Mouse (Mus musculus) embryonic facial prominence, embryonic 10.5 days (tissue): ENCODE results near the gene Gtf2ird2. TPM values are rescaled to one million over a fixed set of nuclear protein-coding genes. Genes with fewer than 3 reads are reported as not detected.

Experiments used
- DNase-seq: peaks from one replicate; pipeline ENCODE4 v3.0.0-alpha.2; 2017; ENCODE audit warnings: low spot score
- H3K27ac ChIP-seq: fragments of 300-500 bp; sonication (generic); replicated peaks from 2 replicates; pipeline ENCODE4 v1.5.1; 2016; ENCODE audit warnings: mild to moderate bottlenecking
- H3K27me3 ChIP-seq: fragments of 300-500 bp; sonication (generic); replicated peaks from 2 replicates; pipeline ENCODE4 v1.6.1; 2016; ENCODE audit warnings: low read depth, mild to moderate bottlenecking; ENCODE audit not compliant: poor library complexity, severe bottlenecking
- H3K36me3 ChIP-seq: fragments of 300-500 bp; sonication (generic); replicated peaks from 2 replicates; pipeline ENCODE4 v1.6.1; 2016; ENCODE audit warnings: mild to moderate bottlenecking, moderate library complexity
- H3K4me1 ChIP-seq: fragments of 300-500 bp; sonication (generic); 2 replicates; pipeline ENCODE4 v1.6.1; 2016
- H3K4me3 ChIP-seq: fragments of 300-500 bp; sonication (generic); 2 replicates; pipeline ENCODE4 v1.5.1; 2016; ENCODE audit warnings: mild to moderate bottlenecking, moderate library complexity
- H3K9me3 ChIP-seq: fragments of 300-500 bp; sonication (generic); 2 replicates; pipeline ENCODE4 v1.6.1; 2016; ENCODE audit warnings: mild to moderate bottlenecking
- WGBS: fragments of 180-500 bp; shearing (Covaris S2); methylation state at CpG from one replicate; pipeline ENCODE4 v1.1.7; 2016; 5-methylcytosine and 5-hydroxymethylcytosine counted together
- polyA plus RNA-seq: library from polyadenylated mRNA; unstranded; fragments of >200 nt; fragmentation: Nextera tagmentation; extraction: Ambion mirVana; gene quantifications from 2 replicates; pipeline ENCODE4 v1.2.1, GENCODE M21; 2016

The Gtf2ird2 gene
- polyA plus RNA-seq, 1 experiment from 2014 or later = 8.5 TPM

- Histone ChIP-seq H3K27ac (no peak overlapping the region), H3K36me3 (peaks cover 99% of the 10 kb centered on the region), H3K9me3 (no peaks in the 10 kb centered on the region), H3K4me1 (no peaks in the 10 kb centered on the region), H3K4me3 (no peak overlapping the region), H3K27me3 (no peaks in the 10 kb centered on the region)
- no peak for DNase-seq
- 86% methylated on average over 4 of the region's 4 CpGs for WGBS
These were observed 74.6 kb downstream of the Gtf2ird2 start for GRCm38 (mm10) chr5:134258395-134258794.

GRCm38 (mm10) chr5:134258934-134259333 lies 75.1 kb downstream of the Gtf2ird2 start:
- Histone ChIP-seq H3K27me3 (no peaks in the 10 kb centered on the region), H3K4me1 (no peaks in the 10 kb centered on the region), H3K4me3 (no peak overlapping the region), H3K27ac (no peak overlapping the region), H3K9me3 (no peaks in the 10 kb centered on the region), H3K36me3 (peaks cover 99% of the 10 kb centered on the region)
- DNase-seq = no peak
- 94% methylated on average over 2 of the region's 2 CpGs for WGBS

GRCm38 (mm10) chr5:134260001-134260636 lies 76.3 kb downstream of the Gtf2ird2 start:
- Histone ChIP-seq H3K4me1 (no peaks in the 10 kb centered on the region), H3K27me3 (no peaks in the 10 kb centered on the region), H3K9me3 (no peaks in the 10 kb centered on the region), H3K36me3 (peaks cover 99% of the 10 kb centered on the region), H3K27ac (no peak overlapping the region), H3K4me3 (no peak overlapping the region)
- WGBS = 94% methylated on average over 9 of the region's 9 CpGs
- DNase-seq = no peak

DNA sequence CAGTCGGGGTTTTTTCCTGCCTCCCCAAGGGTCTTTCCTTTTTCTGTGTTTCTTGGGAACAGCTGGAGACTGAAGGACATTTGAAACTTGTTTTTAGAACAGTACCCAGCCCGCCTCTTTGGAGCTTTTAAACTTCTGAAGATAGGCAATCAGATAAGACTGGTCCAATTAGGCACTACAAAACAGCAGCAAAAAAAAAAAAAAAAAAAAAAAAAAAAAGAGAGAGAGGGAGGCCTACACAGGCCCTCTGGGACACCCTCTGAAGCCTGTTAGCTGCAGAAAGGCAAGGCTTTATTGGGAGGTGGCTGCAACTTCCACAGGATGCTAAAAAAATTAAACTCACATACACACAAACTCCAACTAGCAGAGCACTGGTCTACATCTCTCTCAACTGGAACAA lies 82.1 kb downstream of the Gtf2ird2 start:
- H3K27me3 ChIP-seq = no peaks in the 10 kb centered on the region
- H3K27ac ChIP-seq = no peak overlapping the region
- peaks cover 3% of the 10 kb centered on the region; the same call in 1 of the 2 replicates for H3K4me1 ChIP-seq
- H3K4me3 ChIP-seq = no peak overlapping the region
- H3K36me3 ChIP-seq = peaks cover 100% of the 10 kb centered on the region
- WGBS = 66% methylated on average over 2 of the region's 2 CpGs
- no peak for DNase-seq
- no peaks in the 10 kb centered on the region for H3K9me3 ChIP-seq

DNA sequence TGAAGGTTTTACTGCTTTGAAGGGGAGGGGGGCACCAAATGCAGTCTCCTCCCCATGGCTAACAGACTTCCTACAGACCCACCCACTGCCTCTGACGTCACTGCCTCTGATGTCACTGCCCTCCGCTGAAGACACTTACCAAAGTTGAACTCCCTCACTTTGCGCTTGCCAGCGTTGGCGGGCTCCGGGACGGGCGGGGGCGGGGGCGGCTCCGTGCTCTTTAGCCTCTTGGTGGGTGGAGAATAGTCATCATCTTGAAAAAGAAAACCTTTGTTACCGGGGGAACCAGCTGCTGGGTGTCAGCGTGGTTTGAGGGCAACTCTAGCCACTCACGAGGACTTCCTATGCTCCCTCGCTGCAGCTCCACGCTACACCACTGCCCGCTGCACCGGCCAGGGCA lies 82.6 kb downstream of the Gtf2ird2 start:
- 89% methylated on average over 18 of the region's 18 CpGs for WGBS
- Histone ChIP-seq H3K4me3 (no peak overlapping the region), H3K36me3 (peaks cover 100% of the 10 kb centered on the region), H3K9me3 (no peaks in the 10 kb centered on the region), H3K27ac (no peak overlapping the region), H3K27me3 (no peaks in the 10 kb centered on the region), H3K4me1 (peaks cover 3% of the 10 kb centered on the region; the same call in 1 of the 2 replicates)
- DNase-seq = peak; percentile 22

DNA sequence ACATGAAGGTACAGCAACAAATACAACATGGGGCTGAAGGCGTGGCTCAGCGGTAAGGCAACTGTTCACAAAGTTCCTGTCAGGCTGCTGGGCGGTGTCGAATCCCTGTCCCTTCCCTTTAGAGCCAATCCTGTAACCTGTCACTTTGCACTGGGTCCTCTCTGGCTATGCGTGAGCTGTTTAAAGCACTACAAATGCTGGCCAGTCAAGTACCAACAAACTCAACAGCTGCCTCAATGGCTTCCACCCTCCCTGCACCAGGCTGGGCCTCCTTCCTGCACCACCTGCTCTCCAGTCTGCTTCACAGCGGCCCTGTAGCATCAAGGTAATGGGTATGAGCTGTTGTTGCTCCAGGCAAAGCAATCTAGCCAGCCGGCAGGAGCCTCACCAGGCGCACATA lies 84.9 kb downstream of the Gtf2ird2 start:
- Histone ChIP-seq H3K27me3 (no peaks in the 10 kb centered on the region), H3K9me3 (no peaks in the 10 kb centered on the region), H3K4me1 (peaks cover 3% of the 10 kb centered on the region; the same call in 1 of the 2 replicates), H3K4me3 (no peak overlapping the region), H3K27ac (no peak overlapping the region), H3K36me3 (peaks cover 100% of the 10 kb centered on the region)
- 97% methylated on average over 8 of the region's 8 CpGs for WGBS
- no peak for DNase-seq

DNA sequence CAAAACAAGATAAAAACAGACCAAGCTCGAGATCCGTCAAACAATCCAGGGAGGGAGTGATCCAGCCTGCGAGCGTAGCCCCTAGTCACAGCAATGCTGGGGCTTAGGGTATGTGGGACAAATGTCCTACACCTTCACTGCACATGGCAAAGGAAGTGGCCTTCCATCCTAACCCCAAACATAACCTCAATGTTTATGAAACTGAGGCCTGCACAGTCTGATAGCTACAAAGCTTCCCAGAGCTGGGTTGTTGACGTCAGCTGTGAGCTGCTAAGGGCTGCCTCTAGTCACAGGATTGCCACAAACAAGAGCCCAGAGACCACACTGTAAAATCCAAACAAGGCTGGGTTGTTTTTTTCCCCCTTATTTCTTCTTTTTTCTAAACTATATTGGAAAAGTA lies 85.9 kb downstream of the Gtf2ird2 start:
- Histone ChIP-seq H3K27ac (no peak overlapping the region), H3K9me3 (no peaks in the 10 kb centered on the region), H3K36me3 (peaks cover 100% of the 10 kb centered on the region), H3K27me3 (no peaks in the 10 kb centered on the region), H3K4me3 (no peak overlapping the region), H3K4me1 (peaks cover 3% of the 10 kb centered on the region; the same call in 1 of the 2 replicates)
- DNase-seq = no peak
- 92% methylated on average over 5 of the region's 5 CpGs for WGBS

DNA sequence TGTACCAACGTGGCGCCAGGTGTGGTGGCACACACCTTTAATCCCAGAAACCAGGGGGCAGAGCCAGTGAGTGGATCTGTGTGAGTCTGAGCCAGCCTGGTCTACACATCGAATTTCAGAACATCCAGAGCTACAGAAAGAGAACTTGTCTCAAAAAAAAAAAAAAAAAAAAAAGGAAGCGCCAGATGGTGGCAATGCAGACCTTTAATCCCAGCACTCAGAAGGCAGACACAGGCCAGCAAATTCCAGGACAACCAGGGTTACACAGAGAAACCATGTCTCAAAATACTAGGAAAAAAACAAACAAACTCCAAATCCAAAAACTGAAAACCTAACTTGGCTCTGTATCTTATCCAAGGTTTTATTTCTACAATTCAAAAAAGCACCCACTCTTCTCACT lies 86.7 kb downstream of the Gtf2ird2 start:
- no peak overlapping the region for H3K27ac ChIP-seq
- H3K27me3 ChIP-seq = no peaks in the 10 kb centered on the region
- no peaks in the 10 kb centered on the region for H3K9me3 ChIP-seq
- WGBS = 90% methylated on average over 4 of the region's 4 CpGs
- no peak for DNase-seq
- peaks cover 3% of the 10 kb centered on the region; the same call in 1 of the 2 replicates for H3K4me1 ChIP-seq
- peaks cover 100% of the 10 kb centered on the region for H3K36me3 ChIP-seq
- no peak overlapping the region for H3K4me3 ChIP-seq

DNA sequence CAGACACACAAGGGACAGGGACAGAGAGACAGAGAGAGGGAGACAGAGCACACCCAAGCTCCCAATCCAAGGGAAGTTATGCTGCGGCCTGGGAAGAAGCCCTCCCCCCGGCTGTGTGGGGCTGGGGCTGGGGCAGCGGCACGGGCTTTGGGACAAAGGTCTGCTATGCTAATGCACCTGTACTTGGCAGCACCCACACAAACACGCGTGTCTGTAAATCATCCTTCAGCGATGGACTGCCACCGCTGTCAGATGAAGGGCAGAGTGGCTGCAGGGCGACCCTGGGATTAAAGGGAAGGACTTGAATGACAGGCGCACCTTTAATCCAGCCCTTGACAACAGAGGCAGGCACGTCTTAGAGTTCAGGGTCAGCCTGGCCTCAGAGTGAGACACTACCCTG lies 87.6 kb downstream of the Gtf2ird2 start:
- no peak for DNase-seq
- H3K9me3 ChIP-seq = no peaks in the 10 kb centered on the region
- peaks cover 2% of the 10 kb centered on the region; the same call in 1 of the 2 replicates for H3K4me1 ChIP-seq
- no peak overlapping the region for H3K27ac ChIP-seq
- no peak overlapping the region for H3K4me3 ChIP-seq
- H3K27me3 ChIP-seq = no peaks in the 10 kb centered on the region
- 93% methylated on average over 11 of the region's 11 CpGs for WGBS
- H3K36me3 ChIP-seq = peaks cover 100% of the 10 kb centered on the region

GRCm38 (mm10) chr5:134272761-134273160 lies 88.9 kb downstream of the Gtf2ird2 start:
- no peak for DNase-seq
- 84% methylated on average over 11 of the region's 11 CpGs for WGBS
- no peaks in the 10 kb centered on the region for H3K4me1 ChIP-seq
- H3K36me3 ChIP-seq = peaks cover 100% of the 10 kb centered on the region
- H3K9me3 ChIP-seq = no peaks in the 10 kb centered on the region
- no peaks in the 10 kb centered on the region for H3K27me3 ChIP-seq
- H3K27ac ChIP-seq = no peak overlapping the region
- no peak overlapping the region for H3K4me3 ChIP-seq

DNA sequence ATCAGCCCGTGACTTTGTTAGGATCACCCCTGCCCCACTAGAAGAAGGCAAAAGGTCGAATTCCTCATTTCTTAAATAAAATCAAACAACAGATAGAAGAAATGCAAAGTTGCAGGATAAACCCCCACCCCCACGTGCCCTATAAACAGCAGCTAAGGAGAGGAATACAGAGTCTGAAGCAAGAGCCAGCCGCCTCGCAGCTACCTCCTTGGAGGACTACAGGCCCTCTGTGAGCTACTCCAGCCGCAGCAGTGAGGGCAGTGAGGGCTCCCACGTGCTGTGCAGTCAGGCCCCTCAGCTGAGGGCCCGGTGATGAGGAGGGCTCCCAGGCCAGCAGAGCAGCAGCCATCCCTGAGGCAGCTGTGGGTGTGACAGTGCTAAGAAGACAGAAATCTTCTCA lies 89.9 kb downstream of the Gtf2ird2 start:
- DNase-seq = no peak

More for the DNA sequence above, 89.9 kb downstream of the Gtf2ird2 start:
- Histone ChIP-seq H3K36me3 (peaks cover 100% of the 10 kb centered on the region), H3K9me3 (no peaks in the 10 kb centered on the region), H3K4me3 (no peak overlapping the region), H3K27me3 (no peaks in the 10 kb centered on the region), H3K27ac (no peak overlapping the region), H3K4me1 (no peaks in the 10 kb centered on the region)
- WGBS = 88% methylated on average over 8 of the region's 8 CpGs
